8 mouse cellular contexts compared by ENCODE assay signal in the genomic region with DNA sequence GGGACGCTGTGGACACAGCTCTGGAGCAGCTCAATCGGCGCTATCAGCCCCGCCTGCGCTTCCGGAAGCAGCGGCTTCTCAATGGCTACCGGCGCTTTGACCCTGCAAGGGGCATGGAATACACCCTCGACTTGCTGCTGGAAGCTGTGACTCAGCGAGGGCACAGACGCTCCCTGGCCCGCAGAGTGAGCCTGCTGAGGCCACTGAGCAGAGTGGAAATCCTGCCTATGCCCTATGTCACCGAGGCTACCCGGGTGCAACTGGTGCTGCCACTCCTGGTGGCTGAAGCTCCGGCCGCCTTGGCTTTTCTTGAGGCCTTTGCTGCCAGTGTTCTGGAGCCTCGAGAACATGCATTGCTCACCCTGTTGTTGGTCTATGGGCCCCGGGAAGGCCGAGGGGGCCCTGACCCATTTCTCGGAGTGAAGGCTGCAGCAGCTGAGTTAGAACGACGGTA. TPM values are rescaled to one million over a fixed set of nuclear protein-coding genes. Genes with fewer than 3 reads are reported as not detected.
A peak's percentile ranks its signal among the peaks of the same experiment; 100 is the strongest.
DNase-seq lines count a peak whose midpoint lies in the region; ATAC-seq lines count a peak whose summit lies in the region.

No protein-coding gene starts in this region.

- ATAC-seq in heart, embryonic 12.5 days (ENCODE audit: insufficient number of reproducible peaks, low FRiP score) = no peak
- ATAC-seq in limb, embryonic 13.5 days (ENCODE audit: low FRiP score, low read depth) = no peak
- ATAC-seq in stomach, embryonic 16.5 days (ENCODE audit: insufficient read depth, low FRiP score) = no peak

- peaks cover 83% of the 10 kb centered on the region for H3K36me3 ChIP-seq in heart, embryonic 12.5 days
- peaks cover 83% of the 10 kb centered on the region for H3K36me3 ChIP-seq in limb, embryonic 13.5 days
- peaks cover 18% of the 10 kb centered on the region; the same call in 1 of the 2 replicates for H3K36me3 ChIP-seq in stomach, embryonic 16.5 days (ENCODE audit: control insufficient read depth, insufficient read depth, low read length)

- no peaks in the 10 kb centered on the region for H3K27me3 ChIP-seq in heart, embryonic 12.5 days (replicated peaks)
- no peaks in the 10 kb centered on the region; the same call in 1 of the 2 replicates for H3K27me3 ChIP-seq in limb, embryonic 13.5 days
- H3K27me3 ChIP-seq in stomach, embryonic 16.5 days (ENCODE audit: control insufficient read depth, insufficient read depth, low read length) = no peaks in the 10 kb centered on the region

- H3K27ac ChIP-seq in heart, embryonic 12.5 days (ENCODE audit: poor library complexity, severe bottlenecking) = 0 out of 2 replicates have a peak overlapping the region, but pooled peaks have one; percentile 5
- H3K27ac ChIP-seq in limb, embryonic 13.5 days = no peak overlapping the region
- peak overlapping the region; percentile 4; the same call in 1 of the 2 replicates for H3K27ac ChIP-seq in stomach, embryonic 16.5 days (ENCODE audit: low read length)

- peak; percentile 94 for DNase-seq in heart, adult 11 months
- DNase-seq in heart, adult 8-10 months (ENCODE audit: low spot score) = no peak
- DNase-seq in adrenal gland, adult (ENCODE audit: inconsistent age in 2 of 2, low spot score in 1 of 2) = peak; percentile 80 to 90
- DNase-seq in left cerebral cortex, postnatal 25 days (ENCODE audit: low spot score in 2 of 2) = no peak
- no peak for DNase-seq in urinary bladder, postnatal 36 days (ENCODE audit: low spot score in 2 of 2)

- WGBS in heart, embryonic 12.5 days = 29% methylated on average over 23 of the region's 23 CpGs
- WGBS in limb, embryonic 13.5 days = 27% methylated on average over 23 of the region's 23 CpGs
- WGBS in stomach, embryonic 16.5 days = 39% methylated on average over 23 of the region's 23 CpGs

- no peaks in the 10 kb centered on the region for H3K9me3 ChIP-seq in heart, embryonic 12.5 days (replicated peaks)
- no peaks in the 10 kb centered on the region for H3K9me3 ChIP-seq in limb, embryonic 13.5 days
- H3K9me3 ChIP-seq in stomach, embryonic 16.5 days (replicated peaks; ENCODE audit: control insufficient read depth, low read length) = no peaks in the 10 kb centered on the region

- H3K4me2 ChIP-seq in heart, embryonic 12.5 days = peak overlapping the region; percentile 32
- H3K4me2 ChIP-seq in limb, embryonic 13.5 days (replicated peaks) = 0 out of 2 replicates have a peak overlapping the region, but pooled peaks have one; percentile 9
- peak overlapping the region; percentile 30 for H3K4me2 ChIP-seq in stomach, embryonic 16.5 days (ENCODE audit: low read depth, low read length)

- H3K9ac ChIP-seq in heart, embryonic 12.5 days = 0 out of 2 replicates have a peak overlapping the region, but pooled peaks have one; percentile 19
- peak overlapping the region; percentile 43; the same call in 1 of the 2 replicates for H3K9ac ChIP-seq in limb, embryonic 13.5 days
- peak overlapping the region; percentile 47 for H3K9ac ChIP-seq in stomach, embryonic 16.5 days (ENCODE audit: low read length)

- peaks cover 37% of the 10 kb centered on the region for H3K4me1 ChIP-seq in heart, embryonic 12.5 days (replicated peaks)
- H3K4me1 ChIP-seq in limb, embryonic 13.5 days = peaks cover 33% of the 10 kb centered on the region
- H3K4me1 ChIP-seq in stomach, embryonic 16.5 days (ENCODE audit: control insufficient read depth, insufficient read depth, low read length) = peaks cover 15% of the 10 kb centered on the region

- intact Hi-C loops in left cerebral cortex, postnatal 25 days (cut with DNase I) = no loop called here

- H3K4me3 ChIP-seq in heart, embryonic 12.5 days = no peak overlapping the region
- H3K4me3 ChIP-seq in limb, embryonic 13.5 days = 0 out of 2 replicates have a peak overlapping the region, but pooled peaks have one; percentile 5
- H3K4me3 ChIP-seq in stomach, embryonic 16.5 days (replicated peaks; ENCODE audit: low read length) = 0 out of 2 replicates have a peak overlapping the region, but pooled peaks have one; percentile 3

RNA-seq across cellular contexts. Expression of gene Chpf2, which starts 4.8 kb away (rescaled TPM):
- total RNA-seq in heart, adult 8-10 months (2022) = 1 to 10 TPM; 7.4 to 9.5 (median 7.7) TPM
- 20.1 and 22.8 TPM in 2 replicates for polyA plus RNA-seq in heart, embryonic 12.5 days (2016; fragmentation: Nextera tagmentation; extraction: Ambion mirVana)
- 31.6 and 33.3 TPM in 2 replicates for polyA plus RNA-seq in limb, embryonic 13.5 days (2015; fragmentation: Nextera tagmentation; extraction: Ambion mirVana)
- 21.8 and 23.9 TPM in 2 replicates for polyA plus RNA-seq in stomach, embryonic 16.5 days (2015; fragmentation: Nextera tagmentation; extraction: Ambion mirVana)
- total RNA-seq in left cerebral cortex, postnatal 25 days (2021) = 10 to 100 TPM; 68.8 to 77.3 TPM

RNA-seq across cellular contexts. Expression of gene Abcf2, which starts 14.0 kb away (rescaled TPM):
- total RNA-seq in heart, adult 8-10 months (2022) = 10 to 100 TPM; 53.6 to 60.6 (median 56.2) TPM
- 79.0 and 80.6 TPM in 2 replicates for polyA plus RNA-seq in heart, embryonic 12.5 days (2016; fragmentation: Nextera tagmentation; extraction: Ambion mirVana)
- 120 and 128 TPM in 2 replicates for polyA plus RNA-seq in limb, embryonic 13.5 days (2015; fragmentation: Nextera tagmentation; extraction: Ambion mirVana)
- 81.7 and 81.9 TPM in 2 replicates for polyA plus RNA-seq in stomach, embryonic 16.5 days (2015; fragmentation: Nextera tagmentation; extraction: Ambion mirVana)
- total RNA-seq in left cerebral cortex, postnatal 25 days (2021) = 10 to 100 TPM; 80.6 to 81.4 TPM

RNA-seq across cellular contexts. Expression of gene Smarcd3, which starts 32.9 kb away (rescaled TPM):
- 10 to 100 TPM; 56.8 to 62.6 (median 60.6) TPM for total RNA-seq in heart, adult 8-10 months (2022)
- polyA plus RNA-seq in heart, embryonic 12.5 days (2016; fragmentation: Nextera tagmentation; extraction: Ambion mirVana) = 86.4 and 90.3 TPM in 2 replicates
- 51.2 and 51.3 TPM in 2 replicates for polyA plus RNA-seq in limb, embryonic 13.5 days (2015; fragmentation: Nextera tagmentation; extraction: Ambion mirVana)
- polyA plus RNA-seq in stomach, embryonic 16.5 days (2015; fragmentation: Nextera tagmentation; extraction: Ambion mirVana) = 13.1 and 17.1 TPM in 2 replicates
- 100 to 1,000 TPM in 1 of 2 experiments, 10 to 100 TPM in 1; 93.4 to 105 TPM for total RNA-seq in left cerebral cortex, postnatal 25 days (2021)

RNA-seq across cellular contexts. Expression of gene 4931409K22Rik, which starts 34.7 kb away (rescaled TPM):
- total RNA-seq in heart, adult 8-10 months (2022) = not detected
- not detected in 2 replicates for polyA plus RNA-seq in heart, embryonic 12.5 days (2016; fragmentation: Nextera tagmentation; extraction: Ambion mirVana)
- 0.17 and 0.49 TPM in 2 replicates for polyA plus RNA-seq in limb, embryonic 13.5 days (2015; fragmentation: Nextera tagmentation; extraction: Ambion mirVana)
- polyA plus RNA-seq in stomach, embryonic 16.5 days (2015; fragmentation: Nextera tagmentation; extraction: Ambion mirVana) = 0.13 TPM in 1 of 2 replicates, not detected in the other
- total RNA-seq in left cerebral cortex, postnatal 25 days (2021) = not detected

RNA-seq across cellular contexts. Expression of gene Asb10, which starts 50.5 kb away (rescaled TPM):
- 100 to 1,000 TPM in 2 of 4 experiments, 10 to 100 TPM in 2; 97.3 to 112 (median 103) TPM for total RNA-seq in heart, adult 8-10 months (2022)
- polyA plus RNA-seq in heart, embryonic 12.5 days (2016; fragmentation: Nextera tagmentation; extraction: Ambion mirVana) = 3.7 and 4.7 TPM in 2 replicates
- polyA plus RNA-seq in limb, embryonic 13.5 days (2015; fragmentation: Nextera tagmentation; extraction: Ambion mirVana) = 1.6 and 2.2 TPM in 2 replicates
- polyA plus RNA-seq in stomach, embryonic 16.5 days (2015; fragmentation: Nextera tagmentation; extraction: Ambion mirVana) = 0.24 and 0.58 TPM in 2 replicates
- total RNA-seq in left cerebral cortex, postnatal 25 days (2021) = not detected

Comparison
In these comparisons a context has a peak if more than half of its experiments do, and no peak if none do; other contexts are left out.
1. DNase-seq: peak in heart, adult 11 months (single experiment) and adrenal gland, adult (2 of 2); none in heart, adult 8-10 months (single experiment), left cerebral cortex, postnatal 25 days (0 of 2) and urinary bladder, postnatal 36 days (0 of 2).
2. Peak in every context shown above with its lines, with median percentiles within 50 percentile points of each other: H3K4me2 ChIP-seq and H3K9ac ChIP-seq.